Mouse (Mus musculus): Measurements from ENCODE around the gene Rnase2a.
"Not testable (repeated sequence)": the region's sequence is repeated elsewhere in the genome, so short reads cannot be mapped to it uniquely, and the experiment has no call there.

Rnase2a gene

DNA sequence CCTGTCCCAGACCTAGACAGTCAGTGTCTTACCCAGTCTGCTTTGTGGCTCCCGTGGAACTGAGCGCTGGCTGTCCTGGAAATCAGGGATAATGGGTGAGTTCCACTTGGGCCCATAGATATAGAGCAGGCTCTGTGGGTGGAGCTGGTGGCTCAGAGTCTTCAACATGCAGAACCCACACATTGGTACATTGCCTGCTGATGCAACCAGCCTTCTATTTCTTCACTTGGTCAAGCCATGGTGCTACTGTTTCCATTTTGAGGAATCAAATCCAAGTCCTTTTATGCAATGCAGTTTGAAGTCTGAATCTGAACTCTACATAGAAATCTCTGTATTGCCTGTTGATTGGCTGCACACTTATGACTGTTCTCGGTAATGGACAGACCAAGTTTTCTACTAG lies at the start of gene Rnase2a:
TSS of gene Rnase2a (minus strand) at position 72 of the 400 bp plus-strand sequence.
- DNase-seq (ENCODE audit: low spot score), result no peak

- DNase-seq (ENCODE audit: low spot score), result no peak
These were observed 35.6 kb upstream of the Rnase2a start for GRCm38 (mm10) chr14:51291505-51291904.

- DNase-seq (ENCODE audit: low spot score), result not testable (repeated sequence)
These were observed 22.6 kb upstream of the Rnase2a start for GRCm38 (mm10) chr14:51278515-51278914.

GRCm38 (mm10) chr14:51268677-51269076 lies 12.8 kb upstream of the Rnase2a start:
- no peak for DNase-seq (ENCODE audit: low spot score)

DNA sequence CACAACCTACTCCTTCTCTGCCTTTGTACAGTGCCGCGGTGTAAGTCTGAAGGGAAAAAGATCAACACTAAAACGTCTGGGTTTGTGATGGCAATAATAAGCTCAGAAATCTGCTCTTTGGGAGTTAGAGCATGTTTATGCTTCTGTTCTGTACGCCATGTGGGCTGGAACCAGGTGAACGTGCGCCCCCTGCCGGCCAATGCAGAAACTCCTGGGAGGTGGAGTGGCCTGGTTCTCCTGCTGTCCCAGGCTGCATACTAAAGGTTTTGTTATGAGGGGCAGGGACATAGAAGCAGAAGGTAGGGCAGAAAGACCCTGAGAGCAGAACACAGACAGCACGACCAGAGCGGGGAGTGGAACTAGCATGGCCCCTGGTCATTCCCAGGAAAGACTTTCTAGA lies 10.2 kb upstream of the Rnase2a start:
- DNase-seq (ENCODE audit: low spot score), result peak; percentile 18

DNA sequence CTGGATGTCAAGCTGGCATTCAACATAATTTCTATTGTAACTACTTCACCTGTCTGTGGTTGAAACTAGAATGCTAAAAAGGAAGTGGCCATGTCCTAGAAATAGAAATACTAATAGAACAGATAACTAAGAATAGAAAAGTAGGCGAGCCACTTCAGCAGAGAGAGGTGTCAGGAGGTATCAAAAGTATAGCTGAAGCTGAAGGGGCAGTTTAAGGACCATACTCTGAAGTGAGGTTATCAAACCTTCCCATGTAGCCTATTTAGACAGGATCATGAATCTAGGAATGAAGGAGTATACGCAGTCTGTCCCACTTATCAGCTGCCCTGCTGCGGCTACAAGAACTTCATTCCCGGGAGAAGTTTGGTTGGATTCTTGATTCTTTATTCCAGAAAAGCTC lies 9.8 kb upstream of the Rnase2a start:
- no peak for DNase-seq (ENCODE audit: low spot score)

- DNase-seq (ENCODE audit: low spot score), result no peak
These were observed 6.5 kb upstream of the Rnase2a start for GRCm38 (mm10) chr14:51262397-51262796.

- DNase-seq (ENCODE audit: low spot score), result no peak
These were observed 3.8 kb upstream of the Rnase2a start for GRCm38 (mm10) chr14:51259741-51260140.

GRCm38 (mm10) chr14:51253569-51253968 lies 2.3 kb downstream of the Rnase2a start:
- DNase-seq (ENCODE audit: low spot score), result no peak

- DNase-seq (ENCODE audit: low spot score), result not testable (repeated sequence)
These were observed 3.7 kb downstream of the Rnase2a start for GRCm38 (mm10) chr14:51252206-51252605.

DNA sequence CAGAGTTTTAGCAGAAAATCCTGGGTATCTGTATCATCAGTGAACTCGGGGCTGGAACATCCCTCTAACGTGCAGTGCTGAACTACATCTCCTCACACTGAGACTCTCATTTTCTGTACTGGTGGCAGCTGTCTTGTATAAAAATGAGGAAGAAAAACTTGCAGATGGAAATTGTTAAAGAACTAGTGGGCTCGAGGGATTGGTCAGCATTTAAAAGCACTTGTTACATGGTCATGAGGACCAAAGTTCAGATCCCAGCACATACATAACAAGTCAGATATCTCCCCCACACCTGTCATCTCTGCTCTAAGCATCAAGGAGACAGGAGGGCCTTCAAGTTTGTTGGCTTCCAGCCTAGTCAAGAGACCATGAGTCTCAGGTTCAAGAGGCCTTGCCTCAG lies 5.6 kb downstream of the Rnase2a start:
- no peak for DNase-seq (ENCODE audit: low spot score)

- DNase-seq (ENCODE audit: low spot score), result no peak
These were observed 8.2 kb downstream of the Rnase2a start for GRCm38 (mm10) chr14:51247736-51248135.

DNA sequence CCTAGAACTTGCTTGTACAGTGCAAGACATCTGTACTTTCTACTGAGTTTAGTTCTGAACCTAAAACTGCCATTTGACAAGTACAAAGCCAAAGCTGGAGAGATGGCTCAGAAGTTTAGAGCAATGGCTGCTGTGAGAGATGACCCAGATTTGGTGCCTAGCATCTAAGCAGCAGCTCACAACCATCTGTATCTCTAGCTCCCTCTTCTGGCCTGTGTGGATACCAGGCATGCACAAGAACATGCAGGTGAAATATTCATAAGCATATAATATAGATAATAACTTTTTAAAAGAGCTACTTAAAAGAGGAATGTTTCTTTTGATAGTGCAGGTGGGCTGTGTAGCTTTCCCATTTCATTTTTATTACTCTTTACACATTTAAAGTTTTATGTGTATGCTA lies 15.0 kb downstream of the Rnase2a start:
- no peak for DNase-seq (ENCODE audit: low spot score)

DNA sequence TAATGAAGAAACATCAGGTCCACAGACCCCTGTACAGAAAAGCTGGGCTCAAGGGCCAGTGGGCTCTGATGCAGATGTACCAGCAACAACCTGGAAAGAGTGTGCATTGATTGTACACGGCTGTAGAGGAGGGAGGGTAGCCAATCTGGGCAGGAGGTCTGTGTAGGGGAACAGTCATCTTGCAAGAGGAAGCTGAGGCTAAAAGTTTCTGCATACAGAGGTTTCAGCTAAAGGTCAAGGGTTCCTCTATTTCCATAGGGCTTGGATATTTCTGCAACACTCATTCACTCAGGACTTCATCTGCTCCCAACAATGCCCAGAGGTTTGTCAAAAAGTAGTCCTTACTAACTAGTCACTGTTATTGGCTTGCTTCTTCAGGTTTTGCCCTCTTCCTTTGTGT lies 18.4 kb downstream of the Rnase2a start:
- DNase-seq (ENCODE audit: low spot score), result not testable (repeated sequence)

- not testable (repeated sequence) for DNase-seq (ENCODE audit: low spot score)
These were observed 26.3 kb downstream of the Rnase2a start for GRCm38 (mm10) chr14:51229657-51230056.

DNA sequence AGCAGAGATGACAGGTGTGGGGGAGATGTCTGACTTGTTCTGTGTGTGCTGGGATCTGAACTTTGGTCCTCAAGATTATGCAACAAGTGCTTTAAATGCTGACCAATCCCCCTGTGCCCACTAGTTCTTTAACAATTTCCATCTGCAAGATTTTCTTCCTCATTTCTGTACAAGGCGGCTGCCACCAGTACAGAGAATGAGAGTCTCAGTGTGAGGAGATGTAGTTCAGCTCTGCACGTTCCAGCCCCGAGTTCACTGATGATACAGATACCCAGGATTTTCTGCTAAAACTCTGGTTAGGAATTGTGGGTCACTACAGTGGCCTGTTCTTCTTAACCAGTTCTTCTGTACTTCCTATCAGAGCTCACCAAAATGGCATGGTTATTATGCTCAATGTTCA lies 35.8 kb downstream of the Rnase2a start:
- not testable (repeated sequence) for DNase-seq (ENCODE audit: low spot score)

Measured in T-cell, adult 2 months (primary cell).